Mouse (Mus musculus) liver, embryonic 12.5 days (tissue): Measurements from ENCODE around the gene Atp6v1g2. TPM values are rescaled to one million over a fixed set of nuclear protein-coding genes. Genes with fewer than 3 reads are reported as not detected.

Experiments used
- ATAC-seq: fragments of 200-750 bp; cut with Nextera tagmentation; 2 replicates; pipeline ENCODE4 v1.8.0; 2017; ENCODE audit warnings: moderate number of reproducible peaks, mild to moderate bottlenecking, moderate library complexity
- H3K27ac ChIP-seq: fragments of 300-500 bp; sonication (generic); 2 replicates; pipeline ENCODE4 v1.5.1; 2016; ENCODE audit warnings: mild to moderate bottlenecking
- H3K27me3 ChIP-seq: fragments of 300-500 bp; sonication (generic); replicated peaks from 2 replicates; pipeline ENCODE4 v1.6.1; 2016; ENCODE audit warnings: mild to moderate bottlenecking, moderate library complexity
- H3K36me3 ChIP-seq: fragments of 300-500 bp; sonication (generic); 2 replicates; pipeline ENCODE4 v1.6.1; 2016; ENCODE audit warnings: mild to moderate bottlenecking, moderate library complexity
- H3K4me1 ChIP-seq: fragments of 300-500 bp; sonication (generic); 2 replicates; pipeline ENCODE4 v1.6.1; 2016
- H3K4me2 ChIP-seq: fragments of 300-500 bp; sonication (generic); 2 replicates; pipeline ENCODE4 v1.6.1; 2016; ENCODE audit warnings: mild to moderate bottlenecking, moderate library complexity
- H3K4me3 ChIP-seq: fragments of 300-500 bp; sonication (generic); 2 replicates; pipeline ENCODE4 v1.5.1; 2016; ENCODE audit warnings: mild to moderate bottlenecking, moderate library complexity
- H3K9ac ChIP-seq: fragments of 300-500 bp; sonication (generic); 2 replicates; pipeline ENCODE4 v1.6.1; 2016; ENCODE audit warnings: mild to moderate bottlenecking, moderate library complexity
- H3K9me3 ChIP-seq: fragments of 300-500 bp; sonication (generic); replicated peaks from 2 replicates; pipeline ENCODE4 v1.6.1; 2016; ENCODE audit warnings: mild to moderate bottlenecking, moderate library complexity
- WGBS: fragments of 180-500 bp; shearing (Covaris S2); methylation state at CpG from one replicate; pipeline ENCODE4 v1.1.7; 2016; ENCODE audit not compliant: insufficient replicate concordance; 5-methylcytosine and 5-hydroxymethylcytosine counted together
- polyA plus RNA-seq: library from polyadenylated mRNA; unstranded; fragments of >200 nt; fragmentation: Nextera tagmentation; extraction: Ambion mirVana; gene quantifications from 2 replicates; pipeline ENCODE4 v1.2.1, GENCODE M21; 2016

Atp6v1g2 gene
- polyA plus RNA-seq, 1 experiment from 2014 or later: 1.3 TPM

GRCm38 (mm10) chr17:35251981-35252380 is 18.5 kb downstream of the Atp6v1g2 start:
- ATAC-seq: no peak
- H3K4me2 ChIP-seq: no peak overlapping the region
- H3K9me3 ChIP-seq: no peaks in the 10 kb centered on the region
- no peak overlapping the region for H3K9ac ChIP-seq
- WGBS: 81% methylated on average over 5 of the region's 5 CpGs
- H3K4me1 ChIP-seq: peaks cover 3% of the 10 kb centered on the region; the same call in 1 of the 2 replicates
- H3K4me3 ChIP-seq: no peak overlapping the region
- H3K36me3 ChIP-seq: peaks cover 74% of the 10 kb centered on the region
- 0 out of 2 replicates have a peak, but pooled peaks cover 6% of the 10 kb centered on the region for H3K27me3 ChIP-seq
- H3K27ac ChIP-seq: no peak overlapping the region

- no peak for ATAC-seq
- Histone ChIP-seq H3K27me3 (0 out of 2 replicates have a peak, but pooled peaks cover 6% of the 10 kb centered on the region), H3K4me2 (no peak overlapping the region), H3K36me3 (peaks cover 66% of the 10 kb centered on the region), H3K27ac (no peak overlapping the region), H3K9ac (no peak overlapping the region), H3K4me1 (peaks cover 9% of the 10 kb centered on the region), H3K4me3 (no peak overlapping the region), H3K9me3 (no peaks in the 10 kb centered on the region)
- WGBS: 81% methylated on average over 18 of the region's 18 CpGs
Observed at GRCm38 (mm10) chr17:35252619-35253292, 19.3 kb downstream of the Atp6v1g2 start.

- Histone ChIP-seq H3K4me3 (no peak overlapping the region), H3K4me2 (no peak overlapping the region), H3K36me3 (peaks cover 59% of the 10 kb centered on the region), H3K9me3 (no peaks in the 10 kb centered on the region), H3K9ac (no peak overlapping the region), H3K4me1 (peaks cover 12% of the 10 kb centered on the region), H3K27me3 (0 out of 2 replicates have a peak, but pooled peaks cover 6% of the 10 kb centered on the region), H3K27ac (no peak overlapping the region)
- ATAC-seq: no peak
- 83% methylated on average over 32 of the region's 32 CpGs for WGBS
Observed at GRCm38 (mm10) chr17:35253293-35254093, 20.0 kb downstream of the Atp6v1g2 start.

GRCm38 (mm10) chr17:35254241-35255098 is 21.0 kb downstream of the Atp6v1g2 start:
- no peaks in the 10 kb centered on the region for H3K9me3 ChIP-seq
- 0 out of 2 replicates have a peak overlapping the region, but pooled peaks have one; percentile 15 for H3K27ac ChIP-seq
- H3K4me2 ChIP-seq: no peak overlapping the region
- no peak overlapping the region for H3K4me3 ChIP-seq
- H3K4me1 ChIP-seq: peaks cover 22% of the 10 kb centered on the region
- 52% methylated on average over 11 of the region's 11 CpGs for WGBS
- H3K9ac ChIP-seq: no peak overlapping the region
- ATAC-seq: peak; percentile 25; the same call in 1 of the 2 replicates
- H3K36me3 ChIP-seq: peaks cover 49% of the 10 kb centered on the region
- H3K27me3 ChIP-seq: 0 out of 2 replicates have a peak, but pooled peaks cover 6% of the 10 kb centered on the region

- Histone ChIP-seq H3K9ac (no peak overlapping the region), H3K27me3 (0 out of 2 replicates have a peak, but pooled peaks cover 6% of the 10 kb centered on the region), H3K27ac (no peak overlapping the region), H3K4me3 (no peak overlapping the region), H3K9me3 (no peaks in the 10 kb centered on the region), H3K4me2 (no peak overlapping the region), H3K4me1 (peaks cover 23% of the 10 kb centered on the region), H3K36me3 (peaks cover 41% of the 10 kb centered on the region)
- WGBS: 42% methylated on average over 3 of the region's 3 CpGs
- no peak for ATAC-seq
Observed at GRCm38 (mm10) chr17:35255301-35255700, 21.8 kb downstream of the Atp6v1g2 start.

GRCm38 (mm10) chr17:35255704-35256103 is 22.2 kb downstream of the Atp6v1g2 start:
- no peak for ATAC-seq
- Histone ChIP-seq H3K4me3 (no peak overlapping the region), H3K4me2 (no peak overlapping the region), H3K4me1 (peaks cover 23% of the 10 kb centered on the region), H3K9me3 (no peaks in the 10 kb centered on the region), H3K9ac (no peak overlapping the region), H3K27me3 (0 out of 2 replicates have a peak, but pooled peaks cover 7% of the 10 kb centered on the region), H3K27ac (no peak overlapping the region), H3K36me3 (peaks cover 37% of the 10 kb centered on the region)
- WGBS: 49% methylated on average over 4 of the region's 4 CpGs

GRCm38 (mm10) chr17:35257378-35257777 is 23.9 kb downstream of the Atp6v1g2 start:
- Histone ChIP-seq H3K4me3 (peak overlapping the region; percentile 59), H3K9ac (peak overlapping the region; percentile 71), H3K27ac (peak overlapping the region; percentile 83), H3K4me1 (peaks cover 28% of the 10 kb centered on the region), H3K4me2 (peak overlapping the region; percentile 78), H3K9me3 (no peaks in the 10 kb centered on the region), H3K27me3 (peaks cover 11% of the 10 kb centered on the region; the same call in 1 of the 2 replicates), H3K36me3 (peaks cover 21% of the 10 kb centered on the region)
- peak; percentile 30; the same call in 1 of the 2 replicates for ATAC-seq
- 20% methylated on average over 1 of the region's 1 CpGs for WGBS

GRCm38 (mm10) chr17:35257824-35258491 is 24.5 kb downstream of the Atp6v1g2 start:
- peaks cover 30% of the 10 kb centered on the region for H3K4me1 ChIP-seq
- peak overlapping the region; percentile 83 for H3K27ac ChIP-seq
- H3K27me3 ChIP-seq: peaks cover 11% of the 10 kb centered on the region; the same call in 1 of the 2 replicates
- H3K4me2 ChIP-seq: peak overlapping the region; percentile 78
- peak overlapping the region; percentile 71 for H3K9ac ChIP-seq
- ATAC-seq: peak; percentile 32; the same call in 1 of the 2 replicates
- WGBS: 6% methylated on average over 17 of the region's 17 CpGs
- no peaks in the 10 kb centered on the region for H3K9me3 ChIP-seq
- peak overlapping the region; percentile 59 for H3K4me3 ChIP-seq
- peaks cover 16% of the 10 kb centered on the region for H3K36me3 ChIP-seq

GRCm38 (mm10) chr17:35258492-35259478 is 25.3 kb downstream of the Atp6v1g2 start:
- WGBS: 28% methylated on average over 13 of the region's 14 CpGs
- H3K4me1 ChIP-seq: peaks cover 38% of the 10 kb centered on the region
- H3K36me3 ChIP-seq: peaks cover 7% of the 10 kb centered on the region
- H3K9me3 ChIP-seq: no peaks in the 10 kb centered on the region
- peak overlapping the region; percentile 78 for H3K4me2 ChIP-seq
- H3K4me3 ChIP-seq: peak overlapping the region; percentile 59
- H3K9ac ChIP-seq: no peak overlapping the region
- no peak for ATAC-seq
- H3K27ac ChIP-seq: peak overlapping the region; percentile 13; the same call in 1 of the 2 replicates
- H3K27me3 ChIP-seq: peaks cover 17% of the 10 kb centered on the region

- Histone ChIP-seq H3K27ac (peak overlapping the region; percentile 13; the same call in 1 of the 2 replicates), H3K27me3 (peaks cover 24% of the 10 kb centered on the region), H3K4me3 (no peak overlapping the region), H3K4me2 (no peak overlapping the region), H3K36me3 (no peaks in the 10 kb centered on the region), H3K9me3 (no peaks in the 10 kb centered on the region), H3K9ac (no peak overlapping the region), H3K4me1 (peaks cover 42% of the 10 kb centered on the region)
- ATAC-seq: no peak
- 72% methylated on average over 4 of the region's 4 CpGs for WGBS
Observed at GRCm38 (mm10) chr17:35259621-35260020, 26.2 kb downstream of the Atp6v1g2 start.
